Mouse (Mus musculus): Measurements from ENCODE around the gene Tmem163. TPM values are rescaled to one million over a fixed set of nuclear protein-coding genes. Genes with fewer than 3 reads are reported as not detected.

The Tmem163 gene
- total and polyA plus RNA-seq, 3 experiments, result not detected

DNA sequence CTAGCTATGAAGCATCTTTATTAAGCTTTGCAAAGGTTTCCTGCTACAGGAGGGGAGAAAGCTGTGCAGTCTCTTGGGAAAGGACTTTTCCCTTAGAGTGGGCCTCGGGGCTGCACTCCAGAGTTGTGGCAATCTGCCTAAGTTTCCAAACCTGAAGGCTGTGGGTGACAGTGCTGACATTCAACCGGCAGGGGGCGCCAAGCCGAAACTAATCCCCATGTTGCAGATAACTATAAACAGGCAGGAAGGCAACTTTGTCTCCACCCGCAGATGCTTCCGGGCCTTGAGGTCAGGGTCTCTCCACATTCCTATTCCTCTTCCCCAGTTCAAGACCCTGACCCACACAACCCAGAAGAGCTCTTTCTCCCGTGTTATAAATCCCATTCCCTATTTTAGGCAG lies 194.5 kb downstream of the Tmem163 start:
- H3K36me3 ChIP-seq (ENCODE audit: control insufficient read depth in 1 of 2, insufficient read depth in 2 of 2, low read length in 2 of 2), result no peaks in the 10 kb centered on the region
- no peaks in the 10 kb centered on the region for H3K27me3 ChIP-seq (ENCODE audit: control insufficient read depth in 1 of 2, insufficient read depth in 2 of 2, low read length in 2 of 2)
- H3K9ac ChIP-seq (ENCODE audit: control insufficient read depth, low read depth, low read length, poor library complexity, severe bottlenecking), result no peak overlapping the region
- peak; percentile 62 for DNase-seq (ENCODE audit: low read depth, low spot score)
- no peaks in the 10 kb centered on the region for H3K9me3 ChIP-seq (replicated peaks; ENCODE audit: insufficient read depth, low read length)
- no peaks in the 10 kb centered on the region for H3K79me2 ChIP-seq (ENCODE audit: control insufficient read depth, insufficient read depth, low read length, poor library complexity)
- no peaks in the 10 kb centered on the region for H3K4me1 ChIP-seq (ENCODE audit: control insufficient read depth in 1 of 2, insufficient read depth in 2 of 2, low read length in 2 of 2)
- H3K27ac ChIP-seq (ENCODE audit: control insufficient read depth, low read depth, low read length), result no peak overlapping the region
- TF ChIP-seq CTCF (IDR thresholded peaks at IDR 0.05 in 2 of 3, conservative IDR thresholded peaks at IDR 0.05 in 1 of 3; ENCODE audit: control insufficient read depth in 1 of 3, insufficient read depth in 1 of 3, low read depth in 2 of 3, low read length in 3 of 3, poor library complexity in 1 of 3, severe bottlenecking in 1 of 3) (peak; percentile 73 to 89 (median 75)), GATA1 (IDR thresholded peaks at IDR 0.05; ENCODE audit: low read depth, low read length) (no peak), RAD21 (IDR thresholded peaks at IDR 0.05; ENCODE audit: low read depth, low read length) (peak; percentile 33), ZC3H11A (IDR thresholded peaks at IDR 0.05; ENCODE audit: low read depth, low read length) (no peak), SMC3 (IDR thresholded peaks at IDR 0.05; ENCODE audit: low read depth, low read length) (peak; percentile 34; the same call in 1 of the 2 replicates), USF1 (IDR thresholded peaks at IDR 0.05; ENCODE audit: low read depth, low read length) (no peak)
- no peak overlapping the region for H3K4me3 ChIP-seq (ENCODE audit: control insufficient read depth in 1 of 2, insufficient read depth in 1 of 2, low read depth in 2 of 2, low read length in 2 of 2)

DNA sequence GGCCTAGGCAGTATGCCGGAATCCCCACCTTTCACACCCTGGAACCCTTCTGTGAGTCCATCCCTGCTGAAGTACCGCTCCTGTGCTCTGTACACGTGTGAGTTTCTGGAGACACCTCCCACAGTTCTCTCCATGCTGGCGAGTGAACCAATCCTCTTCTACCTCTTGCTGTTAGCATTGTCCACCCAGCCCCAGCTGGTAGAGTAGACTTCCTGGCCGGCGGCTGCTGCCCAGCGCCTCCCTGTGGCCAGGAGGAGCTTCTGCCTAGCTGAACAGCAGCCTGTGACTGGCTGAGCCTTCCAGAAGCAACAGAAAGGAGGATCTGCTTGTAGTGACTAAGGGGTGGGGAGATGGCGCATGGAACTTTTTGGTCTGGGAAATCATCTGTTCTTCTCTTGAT lies 195.2 kb downstream of the Tmem163 start:
- H3K36me3 ChIP-seq (ENCODE audit: control insufficient read depth in 1 of 2, insufficient read depth in 2 of 2, low read length in 2 of 2), result no peaks in the 10 kb centered on the region
- H3K9ac ChIP-seq (ENCODE audit: control insufficient read depth, low read depth, low read length, poor library complexity, severe bottlenecking), result no peak overlapping the region

DNA sequence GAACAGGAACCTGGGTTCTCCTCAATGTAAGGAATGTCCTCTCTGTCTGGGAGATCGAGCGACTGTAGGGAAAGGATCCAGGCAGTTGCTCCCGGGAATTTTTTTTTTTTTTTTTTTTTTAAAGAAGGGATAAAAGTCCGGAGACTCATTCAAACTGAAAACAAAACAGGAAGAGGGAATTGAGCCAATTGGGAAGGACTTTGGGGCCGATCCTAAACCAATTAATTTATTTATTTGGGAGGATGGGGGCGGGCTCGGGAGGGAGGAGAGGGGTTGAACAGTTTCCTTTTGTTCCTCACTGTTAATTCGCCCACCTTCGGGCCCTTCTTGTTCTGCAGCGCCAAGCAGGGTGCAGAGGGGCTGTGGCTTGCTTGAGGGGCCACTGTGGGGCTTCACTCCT lies 196.4 kb downstream of the Tmem163 start:
- H3K4me1 ChIP-seq (ENCODE audit: control insufficient read depth in 1 of 2, insufficient read depth in 2 of 2, low read length in 2 of 2), result no peaks in the 10 kb centered on the region
- no peaks in the 10 kb centered on the region for H3K9me3 ChIP-seq (replicated peaks; ENCODE audit: insufficient read depth, low read length)
- no peak overlapping the region for H3K9ac ChIP-seq (ENCODE audit: control insufficient read depth, low read depth, low read length, poor library complexity, severe bottlenecking)
- H3K36me3 ChIP-seq (ENCODE audit: control insufficient read depth in 1 of 2, insufficient read depth in 2 of 2, low read length in 2 of 2), result no peaks in the 10 kb centered on the region
- no peak for DNase-seq (ENCODE audit: low read depth, low spot score)
- no peak overlapping the region for H3K4me3 ChIP-seq (ENCODE audit: control insufficient read depth in 1 of 2, insufficient read depth in 1 of 2, low read depth in 2 of 2, low read length in 2 of 2)
- H3K27ac ChIP-seq (ENCODE audit: control insufficient read depth, low read depth, low read length), result no peak overlapping the region
- H3K79me2 ChIP-seq (ENCODE audit: control insufficient read depth, insufficient read depth, low read length, poor library complexity), result no peaks in the 10 kb centered on the region
- H3K27me3 ChIP-seq (ENCODE audit: control insufficient read depth in 1 of 2, insufficient read depth in 2 of 2, low read length in 2 of 2), result no peaks in the 10 kb centered on the region
- TF ChIP-seq TBP (IDR thresholded peaks at IDR 0.05; ENCODE audit: low read depth, low read length), result no peak
- no peak for TF ChIP-seq EP300 (IDR thresholded peaks at IDR 0.05; ENCODE audit: low read depth in 1 of 2, low read length in 2 of 2)
- TF ChIP-seq MAFK (IDR thresholded peaks at IDR 0.05; ENCODE audit: borderline replicate concordance, low read depth, low read length), result no peak
- no peak for TF ChIP-seq CHD2 (IDR thresholded peaks at IDR 0.05; ENCODE audit: low read length)
- TF ChIP-seq TAL1 (IDR thresholded peaks at IDR 0.05; ENCODE audit: low read length), result no peak
- TF ChIP-seq RCOR1 (IDR thresholded peaks at IDR 0.05; ENCODE audit: low read depth, low read length), result no peak
- no peak for TF ChIP-seq USF1 (IDR thresholded peaks at IDR 0.05; ENCODE audit: low read depth, low read length)
- TF ChIP-seq USF2 (IDR thresholded peaks at IDR 0.05; ENCODE audit: borderline replicate concordance in 1 of 2, insufficient read depth in 1 of 2, low read depth in 1 of 2, low read length in 2 of 2), result no peak
- no peak for TF ChIP-seq NELFE (IDR thresholded peaks at IDR 0.05; ENCODE audit: low read depth, low read length)
- no peak for TF ChIP-seq NRF1 (IDR thresholded peaks at IDR 0.05; ENCODE audit: insufficient read depth, low read depth, low read length, poor library complexity, severe bottlenecking)
- no peak for TF ChIP-seq POLR2A (IDR thresholded peaks at IDR 0.05; ENCODE audit: control insufficient read depth in 1 of 2, insufficient read depth in 1 of 2, low read depth in 1 of 2, low read length in 2 of 2, poor library complexity in 1 of 2)
- no peak for TF ChIP-seq SIN3A (IDR thresholded peaks at IDR 0.05; ENCODE audit: low read length)
- no peak for TF ChIP-seq JUND (IDR thresholded peaks at IDR 0.05; ENCODE audit: low read depth, low read length)
- no peak for TF ChIP-seq ZNF384 (IDR thresholded peaks at IDR 0.05; ENCODE audit: low read depth, low read length)
- no peak for TF ChIP-seq ZKSCAN1 (IDR thresholded peaks at IDR 0.05; ENCODE audit: low read depth, low read length)

More for the DNA sequence above, 195.2 kb downstream of the Tmem163 start:
- no peak overlapping the region for H3K4me3 ChIP-seq (ENCODE audit: control insufficient read depth in 1 of 2, insufficient read depth in 1 of 2, low read depth in 2 of 2, low read length in 2 of 2)
- no peak overlapping the region for H3K27ac ChIP-seq (ENCODE audit: control insufficient read depth, low read depth, low read length)
- TF ChIP-seq E2F4 (IDR thresholded peaks at IDR 0.05; ENCODE audit: borderline replicate concordance, low read depth, low read length) (no peak), CTCF (IDR thresholded peaks at IDR 0.05 in 2 of 3, conservative IDR thresholded peaks at IDR 0.05 in 1 of 3; ENCODE audit: control insufficient read depth in 1 of 3, insufficient read depth in 1 of 3, low read depth in 2 of 3, low read length in 3 of 3, poor library complexity in 1 of 3, severe bottlenecking in 1 of 3) (peak in 2 of 3 experiments; percentile 45 to 53; a peak in 5 of 6 replicates)
- no peaks in the 10 kb centered on the region for H3K9me3 ChIP-seq (replicated peaks; ENCODE audit: insufficient read depth, low read length)
- no peaks in the 10 kb centered on the region for H3K79me2 ChIP-seq (ENCODE audit: control insufficient read depth, insufficient read depth, low read length, poor library complexity)
- DNase-seq (ENCODE audit: low read depth, low spot score), result no peak
- H3K4me1 ChIP-seq (ENCODE audit: control insufficient read depth in 1 of 2, insufficient read depth in 2 of 2, low read length in 2 of 2), result no peaks in the 10 kb centered on the region
- H3K27me3 ChIP-seq (ENCODE audit: control insufficient read depth in 1 of 2, insufficient read depth in 2 of 2, low read length in 2 of 2), result no peaks in the 10 kb centered on the region
